Mouse (Mus musculus): Measurements from ENCODE around the gene Rhebl1.

The Rhebl1 gene

GRCm38 (mm10) chr15:98871070-98871915 lies 23.0 kb downstream of the Rhebl1 start, which contains the start of gene Kmt2d:
TSS of gene Kmt2d (minus strand) at chr15:98871204.
- no peak for DNase-seq

GRCm38 (mm10) chr15:98870179-98871069 lies 23.9 kb downstream of the Rhebl1 start:
- DNase-seq, result peak; percentile 60

GRCm38 (mm10) chr15:98869342-98870178 lies 24.8 kb downstream of the Rhebl1 start:
- DNase-seq, result peak; percentile 28

GRCm38 (mm10) chr15:98868346-98869063 lies 25.8 kb downstream of the Rhebl1 start:
- DNase-seq, result no peak

- no peak for DNase-seq
Observed at GRCm38 (mm10) chr15:98867321-98867720, 27.0 kb downstream of the Rhebl1 start.

GRCm38 (mm10) chr15:98866501-98866900 lies 27.8 kb downstream of the Rhebl1 start:
- DNase-seq, result no peak

GRCm38 (mm10) chr15:98865771-98866170 lies 28.6 kb downstream of the Rhebl1 start:
- no peak for DNase-seq

GRCm38 (mm10) chr15:98864951-98865350 lies 29.4 kb downstream of the Rhebl1 start:
- no peak for DNase-seq

GRCm38 (mm10) chr15:98863451-98863958 lies 30.8 kb downstream of the Rhebl1 start:
- DNase-seq, result no peak

GRCm38 (mm10) chr15:98861701-98862410 lies 32.5 kb downstream of the Rhebl1 start:
- no peak for DNase-seq

GRCm38 (mm10) chr15:98860921-98861320 lies 33.4 kb downstream of the Rhebl1 start:
- DNase-seq, result no peak

- DNase-seq, result no peak
Observed at GRCm38 (mm10) chr15:98859319-98860043, 34.9 kb downstream of the Rhebl1 start.

GRCm38 (mm10) chr15:98854214-98854613 lies 40.1 kb downstream of the Rhebl1 start:
- DNase-seq, result no peak

GRCm38 (mm10) chr15:98853161-98853937 lies 41.0 kb downstream of the Rhebl1 start:
- DNase-seq, result no peak

GRCm38 (mm10) chr15:98852733-98853132 lies 41.6 kb downstream of the Rhebl1 start:
- no peak for DNase-seq

GRCm38 (mm10) chr15:98852071-98852470 lies 42.3 kb downstream of the Rhebl1 start:
- DNase-seq, result no peak

GRCm38 (mm10) chr15:98851229-98851818 lies 43.0 kb downstream of the Rhebl1 start:
- no peak for DNase-seq

- no peak for DNase-seq
Observed at GRCm38 (mm10) chr15:98850668-98851067, 43.7 kb downstream of the Rhebl1 start.

GRCm38 (mm10) chr15:98849956-98850600 lies 44.3 kb downstream of the Rhebl1 start:
- DNase-seq, result no peak
